Comparison of ENCODE assay signal across 16 mouse cellular contexts in the genomic region with DNA sequence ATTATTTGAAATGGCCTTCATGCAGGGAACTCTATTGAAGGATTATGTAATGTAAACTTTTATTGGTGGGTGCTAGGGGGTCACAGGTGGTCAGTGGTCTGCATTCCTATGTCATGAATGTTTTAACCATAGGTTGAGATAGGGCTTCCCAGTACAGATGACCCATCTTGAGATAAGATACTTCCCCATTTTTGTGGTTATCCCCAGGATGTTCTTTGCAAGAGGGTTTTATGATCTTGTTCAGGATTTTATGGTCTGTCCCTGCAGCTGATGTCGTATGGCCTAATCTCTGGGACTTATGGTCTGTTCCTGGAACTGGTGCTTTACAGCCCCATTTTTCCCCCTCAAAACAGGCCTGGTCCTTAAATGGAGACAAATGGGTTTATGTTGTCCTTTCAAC.
"Had no signal": no experiment of that assay in that cellular context is flagged by ENCODE, and none has a peak within 500 bp of the region (broad histone marks: within the 10 kb centered on the region; RNA-seq: fewer than 3 reads in every experiment).

No protein-coding gene starts in this region.

- DNase-seq: kidney, adult 8-10 months; kidney, postnatal 36 days; layer of hippocampus, adult 9-11 months; layer of hippocampus, postnatal 36 days; liver; spleen, adult 18-20 months; thymus, adult 2 months; thymus, postnatal 25 days had no signal

- H3K4me1 ChIP-seq: limb, embryonic 12.5 days; midbrain, embryonic 12.5 days; neural tube, embryonic 15.5 days; stomach, embryonic 15.5 days had no signal

- H3K27ac ChIP-seq: limb, embryonic 12.5 days; liver, embryonic 14.5 days; midbrain, embryonic 12.5 days; neural tube, embryonic 15.5 days; stomach, embryonic 15.5 days had no signal

- H3K4me3 ChIP-seq: limb, embryonic 12.5 days; midbrain, embryonic 12.5 days; neural tube, embryonic 15.5 days; stomach, embryonic 15.5 days had no signal

- H3K9me3 ChIP-seq: limb, embryonic 12.5 days; megakaryocyte, embryonic 14.5 days; midbrain, embryonic 12.5 days; neural tube, embryonic 15.5 days; stomach, embryonic 15.5 days had no signal

- H3K9ac ChIP-seq: limb, embryonic 12.5 days; liver, embryonic 14.5 days; midbrain, embryonic 12.5 days; neural tube, embryonic 15.5 days; stomach, embryonic 15.5 days had no signal

- ATAC-seq: intestine, postnatal 0 days; midbrain, embryonic 16.5 days had no signal

- H3K4me2 ChIP-seq: limb, embryonic 12.5 days; midbrain, embryonic 12.5 days; neural tube, embryonic 15.5 days; stomach, embryonic 15.5 days had no signal

- H3K36me3 ChIP-seq: limb, embryonic 12.5 days; midbrain, embryonic 12.5 days; neural tube, embryonic 15.5 days; stomach, embryonic 15.5 days had no signal

- H3K27me3 ChIP-seq: limb, embryonic 12.5 days; megakaryocyte, embryonic 14.5 days; midbrain, embryonic 12.5 days; neural tube, embryonic 15.5 days; stomach, embryonic 15.5 days had no signal
